Mouse (Mus musculus) right cerebral cortex, adult 18-20 months (tissue): ENCODE data around the gene Dennd6a.
"Not testable (repeated sequence)": the region's sequence is repeated elsewhere in the genome, so short reads cannot be mapped to it uniquely, and the experiment has no call there.

ENCODE experiments used
- DNase-seq: peaks from one replicate; pipeline ENCODE4 v3.0.0; 2022; ENCODE audit warnings: mixed read lengths

The Dennd6a gene

DNA sequence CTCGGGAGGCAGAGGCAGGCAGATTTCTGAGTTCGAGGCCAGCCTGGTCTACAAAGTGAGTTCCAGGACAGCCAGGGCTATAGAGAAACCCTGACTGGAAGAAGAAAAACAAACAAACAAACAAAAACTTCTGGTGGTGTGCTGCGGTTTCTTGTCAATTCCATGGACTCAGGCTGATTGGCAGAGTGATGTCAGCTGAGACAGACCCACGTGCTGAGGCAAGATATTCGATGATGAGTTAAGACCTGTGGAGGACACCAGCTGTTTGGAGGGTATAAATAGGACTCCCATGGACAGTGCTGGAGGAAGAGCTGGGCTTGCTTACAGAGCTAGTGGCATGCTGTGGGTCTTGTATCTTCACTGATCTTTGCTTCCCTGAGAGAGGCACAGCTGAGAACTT lies at the start of gene Dennd6a:
TSS of gene Dennd6a (plus strand) at position 301 of the 400 bp plus-strand sequence.
- not testable (repeated sequence) for DNase-seq

DNA sequence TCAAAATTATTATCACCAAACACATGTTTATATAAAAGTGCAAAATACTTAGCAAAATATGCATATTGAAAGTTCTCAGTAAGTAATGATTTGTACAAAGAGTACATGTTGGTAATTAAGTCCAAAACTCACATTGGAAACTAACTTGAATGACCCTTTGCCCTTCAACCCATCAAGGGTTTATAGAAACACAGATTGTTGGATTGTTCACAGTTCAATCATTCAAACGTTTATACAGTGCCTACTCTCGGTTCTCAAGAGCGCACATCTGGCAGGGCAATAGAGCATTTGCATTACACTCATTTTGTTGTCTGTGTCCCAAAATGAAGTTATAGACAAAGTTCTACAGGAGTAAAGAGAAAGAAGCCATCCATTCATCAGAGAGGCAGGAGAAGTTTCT lies 47.7 kb upstream of the Dennd6a start:
- no peak for DNase-seq

DNA sequence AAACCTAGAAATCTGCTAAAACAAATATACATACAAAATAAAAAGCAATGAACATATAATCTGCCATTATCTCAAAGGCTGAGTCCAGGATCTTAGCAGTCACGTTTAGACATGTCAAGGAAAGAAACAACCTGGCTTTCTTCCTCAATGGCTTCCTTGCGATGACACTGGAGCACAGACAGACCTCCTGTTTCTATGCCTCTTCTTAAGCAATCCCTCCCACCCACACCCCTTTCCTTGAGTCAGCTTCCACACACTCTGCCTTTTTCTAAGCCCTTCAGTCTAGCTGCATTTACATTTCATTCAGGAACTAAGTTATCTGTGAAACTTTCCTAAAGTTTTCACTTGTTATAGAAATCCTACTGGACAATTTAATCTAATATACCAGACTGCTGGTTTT lies 45.4 kb upstream of the Dennd6a start:
- no peak for DNase-seq

DNA sequence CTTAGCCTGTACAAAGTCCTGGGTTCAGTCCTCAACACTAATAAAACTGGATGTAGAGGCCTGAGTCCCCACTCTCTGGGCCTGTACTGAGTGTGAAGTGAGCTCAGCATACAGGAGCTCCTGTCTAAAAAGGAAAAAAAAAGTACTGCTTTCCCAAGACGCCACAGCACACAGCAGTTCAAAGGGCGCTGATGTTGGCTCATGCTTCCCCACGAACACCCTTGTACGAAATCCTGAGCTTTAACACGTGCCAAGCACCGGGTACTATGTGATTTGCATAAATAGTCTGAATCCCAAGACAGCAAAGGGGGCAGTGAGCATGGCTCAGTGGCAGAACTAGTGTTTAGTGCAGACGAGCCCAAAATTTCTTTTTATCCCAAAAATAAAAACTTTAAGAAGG lies 43.3 kb upstream of the Dennd6a start:
- no peak for DNase-seq

DNA sequence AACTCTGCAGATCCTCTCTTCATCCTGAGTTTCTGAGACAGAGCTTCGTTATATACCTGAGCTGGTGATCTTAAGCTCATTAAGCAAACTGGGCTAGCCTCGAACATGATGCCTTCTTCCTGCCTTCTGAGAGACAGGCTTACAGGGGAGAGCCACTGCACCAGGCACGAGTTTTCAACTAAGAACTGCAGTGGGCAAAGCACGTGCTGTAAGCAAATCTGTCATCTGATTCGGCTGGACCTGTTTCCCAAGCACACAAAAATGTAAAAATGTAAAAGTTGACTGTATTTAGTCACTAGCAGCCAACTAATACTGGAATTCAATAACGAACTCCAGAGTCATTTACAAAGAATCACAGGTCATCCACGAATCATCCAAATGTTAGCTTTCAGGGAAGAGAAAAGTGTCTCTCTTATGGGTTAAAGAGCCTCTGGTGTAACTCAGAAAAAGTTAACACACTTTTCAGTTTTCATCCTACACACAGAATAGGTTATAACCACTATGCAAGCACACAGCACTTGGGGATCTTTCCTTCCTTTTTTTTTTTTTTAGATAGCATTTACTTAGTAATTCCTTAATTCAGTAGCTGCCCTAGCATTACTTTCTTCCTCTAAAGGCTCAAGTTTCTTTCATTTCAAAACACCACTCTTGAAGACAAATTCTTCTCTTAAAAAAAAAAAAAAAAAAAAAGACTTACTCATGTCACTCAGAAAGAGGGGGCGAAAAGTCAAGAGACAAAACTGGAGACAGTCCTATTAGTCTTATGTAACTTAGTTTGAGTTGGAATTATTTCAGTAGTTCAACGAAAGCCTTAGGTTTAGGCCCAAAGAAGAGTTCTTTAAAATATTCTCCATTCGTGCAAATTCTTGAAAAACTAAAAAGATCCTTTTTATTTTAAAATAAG lies 42.0 kb upstream of the Dennd6a start:
- DNase-seq: no peak

DNA sequence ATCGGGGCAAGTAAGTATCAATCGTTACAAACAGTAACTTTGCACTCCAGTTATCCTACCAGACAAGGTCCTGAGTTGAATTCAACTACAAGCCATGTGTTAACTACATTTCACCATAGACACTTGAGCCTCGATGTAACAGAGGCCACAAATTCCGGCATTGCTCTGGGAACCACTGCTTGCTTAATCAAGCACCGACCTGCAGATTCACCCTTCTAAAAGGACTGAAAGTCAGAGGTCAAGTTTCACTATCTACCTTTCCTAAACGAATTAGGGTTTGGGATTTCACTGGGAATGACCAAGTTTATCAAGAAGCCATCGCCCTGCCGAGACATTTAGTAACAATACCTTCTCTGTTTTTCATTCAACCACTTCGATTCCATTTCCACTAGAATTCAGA lies 40.9 kb upstream of the Dennd6a start:
- no peak for DNase-seq

DNA sequence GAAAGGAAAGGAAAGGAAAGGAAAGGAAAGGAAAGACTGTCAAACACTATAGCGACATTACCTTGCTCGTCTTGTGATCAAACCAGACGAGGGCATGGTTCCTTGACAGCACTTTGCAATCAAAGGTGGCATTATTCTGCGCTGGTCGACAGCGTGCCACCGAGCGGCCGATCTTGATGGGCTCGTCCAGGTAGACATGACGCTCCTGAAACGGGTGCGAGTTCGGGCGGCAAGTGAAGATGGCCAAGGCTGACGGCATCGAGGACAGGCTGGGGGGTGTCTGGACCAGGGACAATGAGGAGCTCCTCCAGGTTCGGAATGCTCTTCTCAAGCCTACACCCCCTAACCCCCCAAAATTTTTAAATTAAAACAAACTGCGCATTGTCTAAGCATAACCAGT lies 40.4 kb upstream of the Dennd6a start:
- DNase-seq: no peak

DNA sequence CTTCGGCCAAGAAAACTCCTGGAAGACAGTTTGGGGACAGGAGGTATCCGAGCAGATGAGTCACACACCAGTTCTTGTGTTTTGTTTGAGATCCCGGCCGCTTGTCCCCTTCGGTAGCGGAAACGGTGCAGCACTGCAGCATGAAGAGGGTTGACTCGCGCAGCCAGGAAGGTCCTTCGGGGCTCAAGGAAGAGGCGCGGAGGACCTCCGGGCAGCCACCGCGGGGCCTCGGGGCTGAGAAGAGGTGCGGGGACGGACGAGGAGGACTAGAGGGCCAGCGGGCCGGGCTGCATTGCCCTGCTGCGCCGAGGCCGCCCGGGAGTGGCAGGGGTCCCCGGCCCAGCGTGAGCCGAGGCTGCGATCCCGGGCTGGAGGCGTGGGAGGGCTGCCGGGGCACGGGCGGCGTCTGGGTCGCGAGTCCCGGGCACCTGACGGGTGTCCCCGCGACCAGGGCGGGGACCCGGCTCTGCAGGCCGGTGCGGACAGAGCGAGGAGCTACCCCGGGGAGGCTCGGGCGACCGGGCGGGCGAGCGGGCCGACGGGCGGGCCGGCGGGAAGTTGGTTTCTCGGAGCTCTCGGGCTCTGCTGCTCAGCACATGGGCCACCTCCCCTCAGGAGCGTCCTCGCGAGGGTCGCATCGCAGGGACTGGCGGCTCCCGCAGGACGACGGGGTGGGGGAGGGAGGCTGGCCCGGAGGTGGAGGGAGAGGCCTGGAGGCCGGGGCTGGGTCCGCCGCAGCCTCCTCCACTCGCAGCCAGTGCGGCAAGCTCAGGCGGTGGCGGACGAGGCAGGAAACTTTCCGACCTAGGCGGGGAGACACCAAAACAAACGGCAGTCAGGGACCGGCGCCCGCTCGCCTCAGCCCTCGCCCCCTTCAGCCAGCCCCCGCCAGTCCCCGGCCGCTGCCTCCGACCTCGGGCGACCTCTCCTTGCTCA lies 39.6 kb upstream of the Dennd6a start:
- DNase-seq: peak; percentile 34

DNA sequence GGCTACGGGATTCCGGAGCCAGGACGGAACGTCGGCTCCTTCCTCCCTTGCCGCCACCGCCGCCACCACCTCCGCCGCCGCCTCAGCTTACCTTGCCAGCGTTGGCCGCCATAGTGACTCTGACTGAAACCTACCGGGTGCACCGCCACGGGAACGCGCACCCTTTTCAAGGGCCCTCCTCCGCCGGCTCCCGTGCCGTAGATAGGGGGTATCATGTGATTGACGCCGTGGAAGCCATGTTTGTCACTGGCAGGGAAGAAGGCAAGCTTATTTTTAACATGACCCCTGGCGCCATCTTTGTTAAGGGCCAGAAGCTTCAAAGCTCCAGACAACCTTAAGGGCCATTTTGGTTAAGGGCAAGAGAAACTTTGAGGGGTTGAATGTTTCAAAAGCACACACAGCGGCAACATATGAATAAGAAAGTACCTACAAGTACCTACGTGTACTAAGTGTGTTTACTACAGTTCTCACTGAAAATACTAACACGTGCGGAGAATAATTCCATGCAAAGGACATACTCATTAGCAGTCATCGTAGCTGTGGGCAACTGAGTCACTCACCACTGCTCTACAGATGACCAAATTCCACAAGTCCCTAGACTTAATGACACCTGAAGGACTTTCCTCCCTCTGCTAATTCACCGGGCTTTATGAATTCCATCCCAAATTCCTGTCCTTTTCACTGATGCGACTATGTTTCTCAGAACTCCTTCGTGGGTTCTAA lies 38.7 kb upstream of the Dennd6a start, which contains the start of gene Slmap:
TSS of gene Slmap (minus strand) at position 175 of the 723 bp plus-strand sequence.
- peak; percentile 99 for DNase-seq

DNA sequence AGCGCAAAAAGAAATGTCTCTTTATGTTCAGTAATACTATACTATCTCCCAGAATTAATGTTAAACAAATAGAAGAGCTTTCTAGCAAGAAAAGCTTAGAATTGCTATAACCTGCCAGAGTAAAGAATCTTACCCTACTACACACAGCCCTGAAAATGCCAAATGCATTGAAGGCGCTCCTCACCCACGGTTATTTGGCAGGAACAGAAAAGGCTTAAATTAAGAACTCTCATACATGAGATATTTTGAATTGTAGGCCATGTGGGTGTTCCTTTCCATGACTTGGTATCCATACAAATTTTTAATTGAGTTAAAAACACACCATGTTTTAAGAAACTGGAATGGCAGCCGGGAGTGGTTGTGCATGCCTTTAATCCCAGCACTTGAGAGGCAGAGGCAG lies 34.4 kb upstream of the Dennd6a start:
- DNase-seq: peak; percentile 36

DNA sequence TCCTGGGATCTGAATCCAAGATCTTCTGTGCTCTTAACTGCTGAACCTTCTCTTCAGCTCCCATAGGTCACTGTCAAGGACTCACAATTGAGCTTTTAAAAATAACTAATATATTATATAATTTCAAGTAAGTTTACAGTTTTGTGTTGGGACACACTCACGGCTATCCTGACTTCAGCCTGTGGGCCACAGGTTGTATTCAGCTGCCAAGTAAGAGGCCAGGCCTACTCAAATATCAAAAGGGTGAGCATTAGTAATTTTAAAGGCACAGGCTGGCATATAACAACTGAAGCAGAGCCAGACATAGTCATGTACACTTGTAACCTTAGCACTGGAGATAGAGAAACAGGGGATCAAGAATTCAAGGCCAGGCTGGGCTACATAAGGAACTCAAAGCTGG lies 33.1 kb upstream of the Dennd6a start:
- no peak for DNase-seq

DNA sequence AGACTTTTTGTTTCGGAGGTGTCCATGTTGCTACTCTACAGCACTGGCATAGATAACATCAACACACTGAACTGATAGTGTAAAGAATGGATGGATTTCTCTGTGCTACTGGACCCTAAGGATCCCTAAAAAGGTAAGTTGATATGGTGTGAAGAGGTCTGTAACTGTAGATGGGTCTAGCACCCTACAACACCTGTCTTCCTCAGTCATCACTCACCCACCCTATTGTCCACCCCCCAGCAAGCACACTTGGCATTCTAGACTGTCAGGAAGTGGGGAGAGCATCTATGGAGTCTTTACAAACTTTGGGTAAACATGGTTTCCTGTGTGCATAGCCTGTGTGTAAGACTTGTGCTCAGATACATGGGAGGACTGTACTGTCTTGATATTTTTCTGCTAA lies 31.5 kb upstream of the Dennd6a start:
- no peak for DNase-seq

DNA sequence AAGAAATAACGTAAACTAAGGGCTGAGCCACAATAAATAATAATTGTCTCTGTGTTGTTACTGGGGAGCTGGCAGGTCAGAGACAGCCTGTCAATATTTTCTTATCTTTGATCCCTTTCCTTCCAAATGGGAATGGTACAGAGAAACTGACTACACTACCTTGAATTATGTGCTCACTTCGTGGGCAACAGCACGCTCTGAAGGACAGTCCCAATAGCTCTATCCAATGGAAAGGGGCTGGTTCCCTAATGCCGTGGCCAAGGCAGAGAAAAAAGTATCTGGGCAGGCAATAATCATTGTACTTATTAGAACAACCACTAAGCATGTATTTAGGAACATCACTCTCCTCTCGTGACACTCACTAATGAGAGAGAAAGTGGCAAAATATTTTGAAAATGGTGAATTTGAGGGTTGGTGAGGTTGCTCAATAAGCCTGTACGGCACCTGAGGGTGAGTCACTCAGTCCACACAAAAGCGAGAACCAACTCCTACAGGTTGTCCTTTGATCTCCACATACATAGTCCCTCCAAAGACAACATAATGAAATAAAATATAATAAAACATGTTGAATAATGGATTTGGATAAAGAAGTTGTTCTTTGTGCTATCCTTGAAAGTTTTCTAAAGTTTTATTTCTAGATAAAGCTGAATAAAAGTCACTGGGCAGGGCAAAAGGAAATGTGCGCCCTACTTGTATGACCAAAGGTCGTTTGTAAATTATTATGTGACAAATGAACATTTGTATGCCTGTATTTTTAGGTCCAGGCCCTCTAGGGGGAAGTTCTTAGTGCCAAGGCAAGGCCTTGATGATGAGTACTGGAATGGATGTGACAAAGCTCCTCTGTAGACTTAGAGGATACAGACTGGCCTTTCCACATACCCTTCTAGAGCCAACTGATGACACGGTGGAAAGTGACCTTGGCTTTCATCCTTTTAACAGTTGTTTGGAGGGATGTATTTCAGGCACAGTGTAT lies 25.9 kb upstream of the Dennd6a start:
- no peak for DNase-seq

DNA sequence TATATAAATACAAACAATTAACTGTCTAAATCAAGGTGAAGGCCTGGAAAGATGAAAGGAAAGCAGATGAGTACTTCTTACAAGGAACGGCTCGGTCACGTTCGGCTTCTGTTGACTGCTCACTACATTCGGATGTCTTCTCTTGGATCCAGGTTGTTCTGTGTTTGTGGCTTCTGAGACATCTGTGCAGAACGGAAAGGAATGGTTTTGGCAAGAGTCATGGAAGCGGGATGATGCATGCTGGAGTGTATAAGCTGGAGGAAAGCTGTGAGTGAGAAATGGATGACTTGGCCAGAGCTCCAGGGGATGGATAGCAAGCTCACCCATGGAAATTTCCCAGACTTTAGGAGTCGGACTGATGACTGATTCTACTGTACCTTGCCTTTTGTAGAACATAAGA lies 22.9 kb upstream of the Dennd6a start:
- peak; percentile 7 for DNase-seq

DNA sequence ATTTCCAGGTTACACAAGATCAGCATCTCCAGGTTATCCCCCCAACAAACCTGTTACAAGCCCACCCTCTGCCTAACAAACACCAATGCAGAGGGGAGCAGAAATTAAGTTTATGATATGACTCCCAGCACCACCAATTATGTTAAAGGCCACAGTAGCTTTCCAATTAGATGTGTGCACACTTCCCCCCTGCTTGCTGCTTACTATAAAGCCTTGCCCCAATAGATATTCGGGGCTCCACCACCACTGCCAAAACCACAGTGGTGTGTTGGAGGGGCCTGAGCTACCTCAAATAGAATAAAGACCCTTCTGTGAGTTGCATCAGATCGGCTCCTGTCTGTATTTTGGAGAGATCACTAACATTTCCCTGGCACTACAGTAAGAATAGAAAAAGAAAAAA lies 21.2 kb upstream of the Dennd6a start:
- DNase-seq: no peak

DNA sequence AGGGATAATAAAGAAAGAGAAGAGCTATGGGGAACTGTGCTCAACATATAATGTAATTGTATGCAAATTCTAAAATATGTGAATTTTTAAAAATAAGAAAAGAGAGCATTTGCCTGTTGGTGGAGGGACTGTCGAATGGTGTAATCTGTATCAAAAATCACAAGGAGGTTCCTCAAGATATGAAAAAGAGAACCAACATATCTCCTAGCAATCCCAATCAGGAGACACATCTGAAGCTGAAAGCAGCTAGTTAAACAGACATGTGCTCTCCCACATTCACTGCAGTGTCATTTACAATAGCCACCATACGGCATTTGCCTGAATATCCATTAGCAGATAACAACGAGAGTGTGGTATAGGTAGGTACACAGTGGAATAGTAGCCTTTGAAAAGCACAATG lies 20.8 kb upstream of the Dennd6a start:
- no peak for DNase-seq

DNA sequence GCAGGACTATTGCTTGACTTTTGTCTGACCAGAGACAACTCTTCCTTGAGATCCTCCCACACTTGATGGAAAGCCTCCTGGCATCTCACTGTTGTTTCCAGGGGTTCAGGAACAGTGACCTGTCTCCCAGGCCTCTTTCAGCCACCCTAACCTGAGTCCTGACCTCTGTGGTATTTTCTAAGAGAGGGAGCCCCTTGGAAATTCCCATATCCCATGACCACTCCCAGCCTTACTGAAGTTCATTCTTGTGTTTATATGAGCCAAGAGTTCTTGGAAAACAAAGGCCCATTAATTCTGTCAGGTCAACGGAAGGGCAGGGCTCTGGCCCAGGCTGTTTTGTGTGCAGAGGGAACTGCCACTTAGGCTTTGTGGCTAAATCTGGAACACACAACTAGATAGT lies 16.1 kb upstream of the Dennd6a start:
- DNase-seq: no peak

DNA sequence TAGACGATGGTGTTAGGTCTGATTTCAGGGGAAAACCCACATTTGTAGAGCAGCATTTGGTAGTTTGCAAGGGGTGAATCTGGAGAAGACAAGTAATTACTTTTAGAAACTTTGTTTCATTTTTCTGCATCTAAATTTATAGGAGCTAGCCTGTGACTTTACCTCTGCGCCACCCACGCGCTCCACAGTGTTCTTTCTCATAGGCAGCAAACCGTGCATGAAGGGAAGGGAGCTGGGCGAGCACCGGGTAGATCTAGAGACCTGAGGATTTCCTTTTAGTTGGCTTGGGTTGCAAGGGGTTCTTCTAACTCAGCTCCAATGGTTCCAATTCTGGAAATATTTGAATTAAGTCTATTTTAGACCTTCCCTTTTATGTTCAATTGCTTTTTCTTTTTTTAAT lies 15.1 kb upstream of the Dennd6a start:
- peak; percentile 69 for DNase-seq

DNA sequence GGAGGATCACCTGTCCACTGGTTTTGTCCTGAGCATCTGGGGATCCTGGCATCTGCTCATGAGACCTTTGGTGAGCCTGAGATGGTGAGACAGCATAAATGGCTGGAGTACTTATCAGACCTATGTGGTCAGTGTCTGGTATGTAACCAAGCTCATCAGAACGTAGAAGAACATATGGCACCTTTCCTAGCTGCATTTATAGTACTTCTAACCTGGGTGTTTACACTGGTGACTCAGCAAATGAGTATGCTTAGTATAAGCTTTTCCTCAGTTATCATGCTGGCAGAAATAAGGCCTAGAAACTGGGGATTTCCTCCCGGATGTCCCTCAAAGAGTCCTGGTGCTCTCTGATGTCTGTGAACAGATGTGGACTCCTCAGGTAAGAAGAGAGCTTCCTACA lies 11.4 kb upstream of the Dennd6a start:
- no peak for DNase-seq

DNA sequence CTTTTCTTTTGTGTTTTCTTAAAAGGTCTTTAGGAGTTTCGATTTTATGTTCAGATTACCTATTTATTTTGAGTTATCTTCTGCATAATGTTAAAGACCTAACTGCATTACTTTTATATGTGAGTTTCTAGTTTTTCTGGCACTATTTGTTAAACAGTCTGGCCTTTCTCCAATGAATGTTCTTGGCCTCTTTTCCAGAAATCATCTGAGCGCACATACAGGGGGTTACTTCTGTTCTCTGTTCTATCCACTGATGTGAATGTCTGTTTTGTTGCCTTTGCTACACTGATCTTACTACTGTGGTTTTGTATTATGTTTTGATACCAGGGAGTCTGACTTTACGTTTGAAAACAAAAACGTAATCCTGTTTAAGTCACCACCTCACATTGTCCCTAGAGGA lies 3.8 kb upstream of the Dennd6a start:
- no peak for DNase-seq

DNA sequence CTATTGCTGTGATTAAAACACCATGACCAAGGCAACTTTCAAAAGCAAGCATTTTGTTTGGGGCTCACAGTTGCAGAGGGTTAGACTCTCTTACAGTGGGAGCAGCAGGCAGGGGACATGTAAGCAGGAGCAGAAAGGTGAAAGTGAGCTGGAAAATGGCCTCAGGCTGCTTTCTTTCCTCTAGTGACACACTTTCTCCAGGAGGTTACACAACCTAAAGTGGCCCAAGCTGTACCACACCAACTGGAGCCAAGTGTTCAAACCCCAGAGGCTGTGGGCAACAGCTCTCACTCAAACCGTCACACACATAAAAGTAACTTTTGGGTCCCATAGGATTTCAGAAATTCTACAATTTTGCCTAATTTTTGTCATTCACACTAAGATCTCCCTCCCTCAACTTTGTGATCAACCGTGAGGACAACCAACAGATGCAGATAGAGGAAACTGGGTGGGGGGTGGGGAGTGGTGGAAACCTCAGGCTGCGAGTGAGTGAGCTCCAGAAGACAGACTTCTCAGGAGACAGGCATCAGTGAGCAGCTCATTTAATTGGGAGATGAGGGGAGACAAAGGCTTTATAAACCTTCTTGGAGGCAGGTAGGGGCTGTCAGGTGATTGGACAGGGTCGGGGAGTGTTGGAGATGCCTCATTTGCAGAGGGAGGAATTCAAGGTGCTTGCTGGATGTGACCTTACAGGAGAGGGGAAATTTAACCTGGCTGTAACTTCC lies 1.5 kb upstream of the Dennd6a start:
- DNase-seq: no peak
